Mouse (Mus musculus) forebrain, embryonic 14.5 days (tissue): Measurements from ENCODE around the gene Pitx1. TPM values are rescaled to one million over a fixed set of nuclear protein-coding genes. Genes with fewer than 3 reads are reported as not detected.

Source experiments
- polyA plus RNA-seq: library from polyadenylated mRNA; unstranded; fragments of >200 nt; fragmentation: Nextera tagmentation; extraction: Ambion mirVana; gene quantifications from 2 replicates; pipeline ENCODE4 v1.2.1, GENCODE M21; 2014

The Pitx1 gene
- polyA plus RNA-seq, 1 experiment from 2014 or later: not detected

Other genes starting within 250 kb of the Pitx1 start
- gene B4galt7, start 236.3 kb downstream of the Pitx1 start, polyA plus RNA-seq: 10.4 and 12.2 TPM in 2 replicates
- gene Caml, start 213.2 kb downstream of the Pitx1 start, polyA plus RNA-seq: 92.9 and 105 TPM in 2 replicates
- 25.4 and 29.9 TPM in 2 replicates for gene Ddx46, start 201.2 kb downstream of the Pitx1 start, polyA plus RNA-seq
- gene B230219D22Rik, start 143.1 kb downstream of the Pitx1 start, polyA plus RNA-seq: 56.4 and 61.4 TPM in 2 replicates
- 128 and 142 TPM in 2 replicates for gene Txndc15, start 121.5 kb downstream of the Pitx1 start, polyA plus RNA-seq
- gene Pcbd2, start 108.8 kb downstream of the Pitx1 start, polyA plus RNA-seq: 16.5 and 19.7 TPM in 2 replicates
- not detected in 2 replicates for gene Catsper3, start 51.6 kb downstream of the Pitx1 start, polyA plus RNA-seq